Mouse (Mus musculus): ENCODE measurements at regions not wholly inside any gene's neighbourhood (a gene's known extent, or its start where the extent isn't known, plus 50 kb on each side); places are given as distances from the start of the nearest gene placed in this dataset.

GRCm38 (mm10) chr10:122217594-122217993 lies 120.4 kb upstream of the Rxylt1 start:
- Histone ChIP-seq H3K27me3 (replicated peaks) (no peaks in the 10 kb centered on the region), H3K4me3 (replicated peaks) (no peak overlapping the region), H3K4me1 (no peaks in the 10 kb centered on the region), H3K36me3 (replicated peaks; ENCODE audit: low read length) (no peaks in the 10 kb centered on the region), H3K9me3 (no peaks in the 10 kb centered on the region)
- no peak for TF ChIP-seq FLI1 (IDR thresholded peaks at IDR 0.05; ENCODE audit: low read length)

GRCm38 (mm10) chr10:122199791-122200190 lies 102.6 kb upstream of the Rxylt1 start:
- Histone ChIP-seq H3K4me1 (no peaks in the 10 kb centered on the region), H3K36me3 (replicated peaks; ENCODE audit: low read length) (no peaks in the 10 kb centered on the region), H3K27me3 (replicated peaks) (no peaks in the 10 kb centered on the region), H3K9me3 (no peaks in the 10 kb centered on the region), H3K4me3 (replicated peaks) (no peak overlapping the region)
- TF ChIP-seq GATA1 (IDR thresholded peaks at IDR 0.05; ENCODE audit: borderline replicate concordance, low read length) (no peak), FLI1 (IDR thresholded peaks at IDR 0.05; ENCODE audit: low read length) (no peak)

- Histone ChIP-seq H3K9me3 (no peaks in the 10 kb centered on the region), H3K36me3 (replicated peaks; ENCODE audit: low read length) (no peaks in the 10 kb centered on the region), H3K4me1 (no peaks in the 10 kb centered on the region), H3K4me3 (replicated peaks) (no peak overlapping the region), H3K27me3 (replicated peaks) (no peaks in the 10 kb centered on the region)
- TF ChIP-seq FLI1 (IDR thresholded peaks at IDR 0.05; ENCODE audit: low read length): no peak
- no peak for TF ChIP-seq GATA1 (IDR thresholded peaks at IDR 0.05; ENCODE audit: borderline replicate concordance, low read length)
These were observed 100.5 kb upstream of the Rxylt1 start for GRCm38 (mm10) chr10:122197703-122198102.

- Histone ChIP-seq H3K4me3 (replicated peaks) (no peak overlapping the region), H3K9me3 (0 out of 2 replicates have a peak, but pooled peaks cover 4% of the 10 kb centered on the region), H3K36me3 (replicated peaks; ENCODE audit: low read length) (no peaks in the 10 kb centered on the region), H3K4me1 (no peaks in the 10 kb centered on the region), H3K27me3 (replicated peaks) (no peaks in the 10 kb centered on the region)
- no peak for TF ChIP-seq GATA1 (IDR thresholded peaks at IDR 0.05; ENCODE audit: borderline replicate concordance, low read length)
- TF ChIP-seq FLI1 (IDR thresholded peaks at IDR 0.05; ENCODE audit: low read length): no peak
These were observed 97.0 kb upstream of the Rxylt1 start for GRCm38 (mm10) chr10:122194139-122194538.

GRCm38 (mm10) chr10:122193343-122193742 lies 96.2 kb upstream of the Rxylt1 start:
- H3K4me1 ChIP-seq: no peaks in the 10 kb centered on the region
- H3K27me3 ChIP-seq (replicated peaks): no peaks in the 10 kb centered on the region
- H3K4me3 ChIP-seq (replicated peaks): no peak overlapping the region
- no peaks in the 10 kb centered on the region for H3K36me3 ChIP-seq (replicated peaks; ENCODE audit: low read length)
- no peak for TF ChIP-seq FLI1 (IDR thresholded peaks at IDR 0.05; ENCODE audit: low read length)
- TF ChIP-seq GATA1 (IDR thresholded peaks at IDR 0.05; ENCODE audit: borderline replicate concordance, low read length): no peak
- H3K9me3 ChIP-seq: 0 out of 2 replicates have a peak, but pooled peaks cover 4% of the 10 kb centered on the region

- TF ChIP-seq GATA1 (IDR thresholded peaks at IDR 0.05; ENCODE audit: borderline replicate concordance, low read length) (no peak), FLI1 (IDR thresholded peaks at IDR 0.05; ENCODE audit: low read length) (no peak)
- Histone ChIP-seq H3K27me3 (replicated peaks) (no peaks in the 10 kb centered on the region), H3K36me3 (replicated peaks; ENCODE audit: low read length) (no peaks in the 10 kb centered on the region), H3K4me3 (replicated peaks) (no peak overlapping the region), H3K9me3 (peaks cover 3% of the 10 kb centered on the region; the same call in 1 of the 2 replicates), H3K4me1 (no peaks in the 10 kb centered on the region)
These were observed 88.1 kb upstream of the Rxylt1 start for GRCm38 (mm10) chr10:122185152-122185745.

- H3K4me3 ChIP-seq (replicated peaks): no peak overlapping the region
- H3K27me3 ChIP-seq (replicated peaks): no peaks in the 10 kb centered on the region
- TF ChIP-seq GATA1 (IDR thresholded peaks at IDR 0.05; ENCODE audit: borderline replicate concordance, low read length) (no peak), FLI1 (IDR thresholded peaks at IDR 0.05; ENCODE audit: low read length) (no peak)
- no peaks in the 10 kb centered on the region for H3K4me1 ChIP-seq
- no peaks in the 10 kb centered on the region for H3K36me3 ChIP-seq (replicated peaks; ENCODE audit: low read length)
- H3K9me3 ChIP-seq: peaks cover 3% of the 10 kb centered on the region; the same call in 1 of the 2 replicates
These were observed 85.9 kb upstream of the Rxylt1 start for GRCm38 (mm10) chr10:122183025-122183424.

- no peaks in the 10 kb centered on the region for H3K36me3 ChIP-seq (replicated peaks; ENCODE audit: low read length)
- H3K4me1 ChIP-seq: no peaks in the 10 kb centered on the region
- H3K27me3 ChIP-seq (replicated peaks): no peaks in the 10 kb centered on the region
- no peaks in the 10 kb centered on the region for H3K9me3 ChIP-seq
- no peak overlapping the region for H3K4me3 ChIP-seq (replicated peaks)
- TF ChIP-seq FLI1 (IDR thresholded peaks at IDR 0.05; ENCODE audit: low read length): no peak
- no peak for TF ChIP-seq GATA1 (IDR thresholded peaks at IDR 0.05; ENCODE audit: borderline replicate concordance, low read length)
These were observed 51.9 kb upstream of the Rxylt1 start for GRCm38 (mm10) chr10:122149038-122149437.

GRCm38 (mm10) chr10:122148609-122149008 lies 51.4 kb upstream of the Rxylt1 start:
- no peaks in the 10 kb centered on the region for H3K9me3 ChIP-seq
- no peaks in the 10 kb centered on the region for H3K4me1 ChIP-seq
- no peak overlapping the region for H3K4me3 ChIP-seq (replicated peaks)
- TF ChIP-seq FLI1 (IDR thresholded peaks at IDR 0.05; ENCODE audit: low read length) (no peak), GATA1 (IDR thresholded peaks at IDR 0.05; ENCODE audit: borderline replicate concordance, low read length) (no peak)
- H3K27me3 ChIP-seq (replicated peaks): no peaks in the 10 kb centered on the region
- H3K36me3 ChIP-seq (replicated peaks; ENCODE audit: low read length): no peaks in the 10 kb centered on the region

All from megakaryocyte, embryonic 14.5 days (primary cell).